In genomic region chr1:179061053-179061452, GRCm38 (mm10) we compare ENCODE assay signal across 8 mouse cellular contexts.
DNase-seq lines count a peak whose midpoint lies in the region; ATAC-seq and TF ChIP-seq lines count a peak whose summit lies in the region.
"Had no signal": no experiment of that assay in that cellular context is flagged by ENCODE, and none has a peak within 500 bp of the region (broad histone marks: within the 10 kb centered on the region; RNA-seq: fewer than 3 reads in every experiment).

No protein-coding gene starts in this region.

- no peaks in the 10 kb centered on the region for H3K9me3 ChIP-seq in lung, embryonic 14.5 days (ENCODE audit: low read depth, low read length)
- no peaks in the 10 kb centered on the region for H3K9me3 ChIP-seq in embryonic facial prominence, embryonic 15.5 days (replicated peaks)
- H3K9me3 ChIP-seq in hindbrain, postnatal 0 days (ENCODE audit: low read length) = no peaks in the 10 kb centered on the region

- no peaks in the 10 kb centered on the region for H3K36me3 ChIP-seq in lung, embryonic 14.5 days (ENCODE audit: insufficient read depth)
- H3K36me3 ChIP-seq in embryonic facial prominence, embryonic 15.5 days = no peaks in the 10 kb centered on the region
- H3K36me3 ChIP-seq in hindbrain, postnatal 0 days (ENCODE audit: insufficient read depth, low read length) = no peaks in the 10 kb centered on the region

- H3K27me3 ChIP-seq in lung, embryonic 14.5 days (ENCODE audit: insufficient read depth, low read length) = no peaks in the 10 kb centered on the region
- no peaks in the 10 kb centered on the region for H3K27me3 ChIP-seq in embryonic facial prominence, embryonic 15.5 days
- H3K27me3 ChIP-seq in hindbrain, postnatal 0 days (ENCODE audit: insufficient read depth, low read length) = no peaks in the 10 kb centered on the region
- H3K27me3 ChIP-seq: Patski had no signal

- 45% methylated on average over 4 of the region's 4 CpGs for WGBS in lung, embryonic 14.5 days
- 54% methylated on average over 4 of the region's 4 CpGs for WGBS in embryonic facial prominence, embryonic 15.5 days
- 71% methylated on average over 4 of the region's 4 CpGs for WGBS in hindbrain, postnatal 0 days

- 0 out of 2 replicates have a peak, but pooled peaks have one; percentile 1 for ATAC-seq in lung, embryonic 14.5 days (ENCODE audit: insufficient read depth)
- no peak for ATAC-seq in embryonic facial prominence, embryonic 15.5 days (ENCODE audit: insufficient number of reproducible peaks, low FRiP score, low TSS enrichment, low read depth)
- 0 out of 2 replicates have a peak, but pooled peaks have one; percentile 4 for ATAC-seq in hindbrain, postnatal 0 days
- peak; percentile 68 for ATAC-seq in megakaryocyte-erythroid progenitor cell, adult 5-6 weeks (replicated peaks; ENCODE audit: low FRiP score, low TSS enrichment, poor library complexity, severe bottlenecking)
- ATAC-seq: Patski had no signal

- TF ChIP-seq CTCF in lung, embryonic 14.5 days (IDR thresholded peaks at IDR 0.05; ENCODE audit: low read depth) = no peak
- no peak for TF ChIP-seq CTCF in hindbrain, postnatal 0 days (IDR thresholded peaks at IDR 0.05; ENCODE audit: low read depth)

- no peak overlapping the region for H3K9ac ChIP-seq in lung, embryonic 14.5 days
- no peak overlapping the region for H3K9ac ChIP-seq in embryonic facial prominence, embryonic 15.5 days
- no peak overlapping the region for H3K9ac ChIP-seq in hindbrain, postnatal 0 days (replicated peaks; ENCODE audit: low read length)

- H3K4me3 ChIP-seq in lung, embryonic 14.5 days (ENCODE audit: low read depth, low read length) = no peak overlapping the region
- H3K4me3 ChIP-seq in embryonic facial prominence, embryonic 15.5 days (replicated peaks) = no peak overlapping the region
- H3K4me3 ChIP-seq in hindbrain, postnatal 0 days (ENCODE audit: low read length) = no peak overlapping the region

- peaks cover 42% of the 10 kb centered on the region for H3K4me1 ChIP-seq in lung, embryonic 14.5 days (ENCODE audit: insufficient read depth)
- H3K4me1 ChIP-seq in embryonic facial prominence, embryonic 15.5 days = peaks cover 38% of the 10 kb centered on the region
- H3K4me1 ChIP-seq in hindbrain, postnatal 0 days (ENCODE audit: insufficient read depth, low read length) = peaks cover 20% of the 10 kb centered on the region; the same call in 1 of the 2 replicates

- DNase-seq in lung, embryonic 14.5 days = peak; percentile 44
- DNase-seq in lung, postnatal 36 days = no peak
- no peak for DNase-seq in hindbrain, postnatal 0 days (ENCODE audit: low spot score)
- DNase-seq in layer of hippocampus, postnatal 36 days = no peak
- no peak for DNase-seq in layer of hippocampus, postnatal 25 days (ENCODE audit: extremely low spot score in 1 of 2, low spot score in 1 of 2)

- H3K27ac ChIP-seq in lung, embryonic 14.5 days (ENCODE audit: low read depth) = peak overlapping the region; percentile 81; the same call in 1 of the 2 replicates
- peak overlapping the region; percentile 74 for H3K27ac ChIP-seq in embryonic facial prominence, embryonic 15.5 days (replicated peaks)
- no peak overlapping the region for H3K27ac ChIP-seq in hindbrain, postnatal 0 days

- no peak overlapping the region for H3K4me2 ChIP-seq in lung, embryonic 14.5 days
- no peak overlapping the region for H3K4me2 ChIP-seq in embryonic facial prominence, embryonic 15.5 days (replicated peaks)
- no peak overlapping the region for H3K4me2 ChIP-seq in hindbrain, postnatal 0 days (ENCODE audit: low read depth, low read length)
